Mouse (Mus musculus): ENCODE data around the gene Ube2j1.
A peak's percentile ranks its signal among the peaks of the same experiment; 100 is the strongest.
"Not testable (repeated sequence)": the region's sequence is repeated elsewhere in the genome, so short reads cannot be mapped to it uniquely, and the experiment has no call there.

Gene Ube2j1

GRCm38 (mm10) chr4:33031195-33031960, at the start of gene Ube2j1:
Gene Ube2j1 (plus strand): TSS chr4:33031416.
- DNase-seq, result peak; percentile 91 to 92

- peak in 1 of 2 experiments; percentile 9 for DNase-seq
These were observed 49.6 kb upstream of the Ube2j1 start for GRCm38 (mm10) chr4:32981617-32982016.

GRCm38 (mm10) chr4:32982041-32982715, 49.0 kb upstream of the Ube2j1 start:
- peak; percentile 27 to 38 for DNase-seq

- DNase-seq, result peak; percentile 66 to 67
These were observed 48.5 kb upstream of the Ube2j1 start, which contains the start of gene Rragd for GRCm38 (mm10) chr4:32982716-32983175. Gene Rragd (plus strand): TSS chr4:32983037.

GRCm38 (mm10) chr4:32983176-32984155, 47.8 kb upstream of the Ube2j1 start:
- DNase-seq, result peak; percentile 78 to 81

- peak; percentile 18 to 42 for DNase-seq
These were observed 47.0 kb upstream of the Ube2j1 start for GRCm38 (mm10) chr4:32984242-32984641.

GRCm38 (mm10) chr4:32984801-32985675, 46.2 kb upstream of the Ube2j1 start:
- DNase-seq, result peak; percentile 31 to 40

GRCm38 (mm10) chr4:32985684-32986083, 45.5 kb upstream of the Ube2j1 start:
- peak in 1 of 2 experiments; percentile 4 for DNase-seq

- no peak for DNase-seq
These were observed 44.2 kb upstream of the Ube2j1 start for GRCm38 (mm10) chr4:32987006-32987405.

GRCm38 (mm10) chr4:32989346-32989745, 41.9 kb upstream of the Ube2j1 start:
- DNase-seq, result peak; percentile 30 to 47

- no peak for DNase-seq
These were observed 37.0 kb upstream of the Ube2j1 start for GRCm38 (mm10) chr4:32994168-32994567.

GRCm38 (mm10) chr4:32996083-32996482, 35.1 kb upstream of the Ube2j1 start:
- DNase-seq, result no peak

- no peak for DNase-seq
These were observed 33.6 kb upstream of the Ube2j1 start for GRCm38 (mm10) chr4:32997571-32997970.

- DNase-seq, result no peak
These were observed 32.2 kb upstream of the Ube2j1 start for GRCm38 (mm10) chr4:32998996-32999395.

GRCm38 (mm10) chr4:33002081-33002480, 29.1 kb upstream of the Ube2j1 start:
- no peak for DNase-seq

GRCm38 (mm10) chr4:33005595-33006470, 25.4 kb upstream of the Ube2j1 start:
- not testable (repeated sequence) for DNase-seq

GRCm38 (mm10) chr4:33006844-33007243, 24.4 kb upstream of the Ube2j1 start:
- DNase-seq, result no peak

GRCm38 (mm10) chr4:33007443-33008217, 23.6 kb upstream of the Ube2j1 start:
- DNase-seq, result no peak

GRCm38 (mm10) chr4:33010078-33010477, 21.1 kb upstream of the Ube2j1 start:
- DNase-seq, result no peak

- no peak for DNase-seq
These were observed 18.7 kb upstream of the Ube2j1 start for GRCm38 (mm10) chr4:33012484-33012883.

Measured in cerebellum, postnatal 10 days (tissue).